Mouse (Mus musculus) lung, postnatal 10 days (tissue): ENCODE results near the gene Olfr1472.
"Not testable (repeated sequence)": the region's sequence is repeated elsewhere in the genome, so short reads cannot be mapped to it uniquely, and the experiment has no call there.

ENCODE experiments used
- DNase-seq: peaks from one replicate; pipeline ENCODE4 v3.0.0; 2021

Gene Olfr1472

GRCm38 (mm10) chr19:13455986-13456385, at the start of gene Olfr1472:
Gene Olfr1472, minus strand, starts transcription at chr19:13456086.
- no peak for DNase-seq

DNA sequence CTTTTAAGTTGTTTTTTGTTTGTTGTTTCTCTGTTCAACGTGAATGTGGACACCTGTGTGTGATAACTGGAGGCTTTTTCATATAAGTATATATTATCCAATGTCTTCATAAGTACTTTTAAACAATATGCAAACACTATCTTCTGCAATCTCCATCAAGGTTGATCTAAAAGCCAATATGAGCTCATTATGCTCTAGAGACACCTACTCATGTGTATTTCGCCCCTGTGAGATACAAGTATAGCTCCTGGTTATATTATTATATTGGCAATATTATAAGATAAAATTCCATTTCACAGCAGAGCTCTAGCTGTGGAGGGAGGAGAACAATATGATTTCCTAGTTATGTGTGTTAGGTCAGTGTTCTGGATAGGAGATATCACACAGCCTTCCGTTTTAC, 44.4 kb upstream of the Olfr1472 start, which contains the start of gene Olfr1477:
Gene Olfr1477, plus strand, starts transcription at position 301 of the 400 bp plus-strand sequence.
- no peak for DNase-seq

- no peak for DNase-seq
Observed at GRCm38 (mm10) chr19:13480096-13480495, 24.2 kb upstream of the Olfr1472 start, which contains the start of gene Olfr1475. Gene Olfr1475, minus strand, starts transcription at chr19:13480196.

GRCm38 (mm10) chr19:13469265-13469664, 13.4 kb upstream of the Olfr1472 start, which contains the start of gene Olfr1474:
Gene Olfr1474, plus strand, starts transcription at chr19:13469565.
- DNase-seq: not testable (repeated sequence)

- DNase-seq: not testable (repeated sequence)
Observed at GRCm38 (mm10) chr19:13443109-13443508, 12.8 kb downstream of the Olfr1472 start, which contains the start of gene Olfr1471. Gene Olfr1471, plus strand, starts transcription at chr19:13443409.

DNA sequence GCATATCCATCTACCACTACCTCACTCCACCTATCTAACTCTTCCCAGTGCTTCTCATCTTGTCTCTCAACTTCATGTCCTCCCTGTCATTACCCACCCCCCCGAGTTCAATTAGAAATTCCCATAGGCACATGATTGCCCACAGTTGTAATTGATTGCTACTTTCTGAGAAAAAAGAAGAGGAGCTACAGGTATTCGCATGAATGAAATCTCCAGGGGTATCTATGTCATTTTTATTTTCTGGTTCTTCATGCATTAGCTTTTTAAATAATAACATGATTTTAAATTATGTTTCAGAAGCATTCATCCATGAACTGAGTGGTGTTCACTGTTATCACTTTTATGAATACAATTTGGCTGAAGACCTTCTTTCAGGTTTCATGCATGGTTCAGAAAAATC, 48.3 kb downstream of the Olfr1472 start, which contains the start of gene Olfr1469:
Gene Olfr1469, plus strand, starts transcription at position 301 of the 400 bp plus-strand sequence.
- DNase-seq: no peak
